Mouse (Mus musculus) layer of hippocampus, postnatal 10 days (tissue): ENCODE measurements around the gene Aurkb. TPM values are rescaled to one million over a fixed set of nuclear protein-coding genes. Genes with fewer than 3 reads are reported as not detected.

Experiments used
- DNase-seq, 2 experiments: peaks; one replicate each; pipeline ENCODE4 v3.0.0; 2021; ENCODE audit warnings: low spot score in 2 of 2
- total RNA-seq, 2 experiments: library from RNA; stranded (reverse); gene quantifications; 2 replicates each; pipeline ENCODE4 v1.2.3; 2021

Aurkb gene
- total RNA-seq, 2 experiments from 2014 or later = 5.3 to 6.0 TPM

- no peak for DNase-seq
Measured at GRCm38 (mm10) chr11:69078805-69079438, 33.5 kb downstream of the Aurkb start.

GRCm38 (mm10) chr11:69080102-69080854 lies 34.8 kb downstream of the Aurkb start:
- DNase-seq = no peak

DNA sequence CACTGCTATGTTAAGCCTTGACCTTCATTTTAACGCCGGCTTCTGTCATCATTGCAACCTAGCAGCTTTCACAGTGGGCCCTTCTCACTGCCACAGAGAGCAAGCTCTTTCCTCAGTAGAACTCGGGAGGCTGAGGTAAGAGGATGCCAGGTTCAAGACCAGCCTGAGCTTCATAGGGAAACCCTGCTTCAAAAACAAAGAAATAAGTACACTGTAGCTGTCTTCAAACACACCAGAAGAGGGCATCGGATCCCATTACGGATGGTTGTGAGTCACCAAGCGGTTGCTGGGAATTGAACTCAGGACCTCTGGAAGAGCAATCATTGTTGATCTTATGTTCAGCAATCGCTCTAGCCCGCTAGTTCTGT lies 35.4 kb downstream of the Aurkb start:
- DNase-seq = no peak

GRCm38 (mm10) chr11:69081613-69082012 lies 36.2 kb downstream of the Aurkb start:
- DNase-seq = no peak

DNA sequence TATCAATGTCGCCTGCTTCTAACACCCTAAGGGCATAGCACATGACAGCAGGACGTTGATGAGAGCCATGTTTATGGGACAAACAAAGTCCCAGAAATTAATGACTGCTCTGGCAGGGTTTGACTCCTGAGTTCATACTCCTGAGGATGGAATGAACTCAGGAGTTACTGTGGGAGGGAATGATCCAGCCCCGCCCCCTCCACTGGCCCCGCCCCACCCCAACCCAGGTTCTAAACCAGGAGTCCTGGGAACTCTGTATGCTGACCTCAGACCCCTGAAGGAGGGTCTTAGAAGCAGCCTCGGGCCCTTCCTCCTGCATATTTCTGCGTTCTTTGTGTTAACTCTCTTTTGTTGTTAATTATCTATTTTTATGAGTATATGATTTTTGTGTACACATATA lies 40.2 kb downstream of the Aurkb start:
- no peak for DNase-seq

DNA sequence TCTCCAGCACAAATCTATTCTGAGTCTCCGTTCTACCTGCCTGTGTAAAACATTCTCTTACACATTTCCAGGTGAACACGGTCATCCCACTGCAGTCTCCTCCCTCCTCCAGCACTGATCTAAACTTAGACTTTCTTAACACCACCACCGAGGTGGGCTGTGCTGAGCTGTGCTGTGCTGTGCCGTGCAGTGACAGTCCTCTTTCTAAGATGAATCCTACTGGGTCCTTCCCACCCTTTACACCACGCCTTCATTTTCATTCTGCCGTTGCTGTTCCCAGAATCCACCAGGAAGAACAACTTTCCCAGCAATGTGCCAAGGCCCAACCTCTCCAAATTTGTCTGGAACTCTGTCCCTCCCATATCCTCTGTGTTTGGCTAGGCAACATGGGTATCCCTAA lies 40.9 kb downstream of the Aurkb start:
- peak in 1 of 2 experiments; percentile 6 for DNase-seq

GRCm38 (mm10) chr11:69087082-69087481 lies 41.6 kb downstream of the Aurkb start:
- peak in 1 of 2 experiments; percentile 14 for DNase-seq

DNA sequence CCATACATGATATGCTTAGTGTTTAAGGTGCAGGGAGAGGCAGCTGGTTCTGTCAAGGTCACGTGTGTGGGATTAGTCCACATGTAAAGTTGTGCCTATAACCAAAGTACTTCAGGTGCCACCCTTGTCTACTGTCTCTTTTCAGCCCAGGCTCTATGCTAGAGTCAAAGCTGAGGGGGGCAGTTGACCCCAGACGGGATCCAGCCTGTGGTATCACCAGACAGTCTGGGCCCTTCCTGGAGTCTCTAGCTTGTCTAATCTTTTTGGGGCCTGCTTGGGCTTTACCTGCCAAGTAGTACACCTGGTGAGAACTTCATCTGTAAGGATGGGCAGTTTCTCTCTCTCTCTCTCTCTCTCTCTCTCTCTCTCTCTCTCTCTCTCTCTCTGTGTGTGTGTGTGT lies 42.1 kb downstream of the Aurkb start:
- peak in 1 of 2 experiments; percentile 10 for DNase-seq

DNA sequence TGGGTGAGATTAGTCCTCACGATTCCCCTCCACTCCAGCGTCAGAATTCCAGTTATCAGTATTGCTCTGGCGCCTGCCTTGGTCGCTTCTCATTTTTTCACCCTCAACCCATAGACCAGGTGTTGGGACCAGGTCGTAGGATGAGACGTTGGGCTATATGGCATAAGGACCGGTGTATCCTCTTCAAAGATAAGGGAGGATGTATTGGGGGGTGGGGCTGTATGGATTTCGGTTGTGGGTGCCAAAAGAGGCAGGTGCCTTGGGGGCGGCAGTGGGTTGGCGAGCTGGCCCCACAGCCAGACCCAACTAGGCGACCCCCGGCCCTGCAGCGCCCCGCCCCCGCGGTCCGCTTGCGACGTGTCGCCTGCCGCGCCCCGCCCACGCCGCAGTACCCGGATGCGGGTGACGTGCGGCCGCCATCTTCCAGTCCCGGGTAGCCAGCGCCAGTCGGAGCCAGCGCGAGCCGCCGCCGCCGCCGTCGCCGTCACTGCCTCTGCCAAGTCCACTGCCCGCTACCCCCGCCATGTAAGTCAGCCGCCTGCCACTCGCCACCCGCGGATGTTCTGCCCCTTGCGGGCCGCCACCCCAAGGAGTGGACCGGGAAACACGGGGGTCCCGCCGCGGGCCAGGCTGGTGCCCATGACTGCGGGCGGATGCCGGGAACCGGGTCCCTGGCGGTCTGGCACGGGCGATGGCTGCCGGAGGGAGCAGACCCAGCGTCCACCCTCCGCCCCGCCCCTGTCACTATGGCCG lies 42.8 kb downstream of the Aurkb start, which contains the start of gene Vamp2:
Gene Vamp2 (plus strand): TSS at position 388 of the 753 bp plus-strand sequence.
- DNase-seq = peak; percentile 94 to 96

DNA sequence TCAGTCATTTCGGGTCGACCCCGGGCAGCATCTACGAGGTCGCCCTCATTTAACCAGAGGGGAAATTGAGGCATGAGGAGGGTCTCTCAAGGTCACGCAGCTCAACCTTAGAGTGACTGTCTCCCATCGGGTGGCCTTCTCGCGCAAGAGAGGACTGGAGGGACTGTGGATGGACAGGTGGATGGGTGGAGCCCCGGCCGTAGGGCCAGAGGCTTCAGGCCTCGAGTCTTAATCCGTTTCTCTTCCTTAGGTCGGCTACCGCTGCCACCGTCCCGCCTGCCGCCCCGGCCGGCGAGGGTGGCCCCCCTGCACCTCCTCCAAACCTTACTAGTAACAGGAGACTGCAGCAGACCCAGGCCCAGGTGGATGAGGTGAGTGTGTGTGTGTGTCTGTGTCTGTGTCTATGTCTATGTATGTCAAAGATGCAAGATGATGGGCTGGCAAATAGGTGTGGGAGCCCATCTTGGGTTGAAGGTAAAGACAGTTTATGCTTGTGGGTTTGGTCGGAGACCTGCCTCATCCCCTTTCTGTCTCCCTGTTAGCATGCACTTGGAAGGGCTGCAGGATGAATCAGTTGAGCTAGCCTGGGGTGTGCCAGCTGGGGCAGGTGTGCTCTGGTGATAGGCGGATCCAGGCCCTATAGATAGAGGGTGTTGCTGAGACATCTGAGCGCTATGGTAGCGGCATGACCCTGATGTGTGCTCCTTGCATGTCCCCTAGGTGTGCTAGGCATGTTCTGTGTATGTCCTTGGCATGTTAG lies 43.6 kb downstream of the Aurkb start:
- DNase-seq = peak in 1 of 2 experiments; percentile 41

- DNase-seq = peak; percentile 12 to 31
Measured at GRCm38 (mm10) chr11:69089616-69090290, 44.3 kb downstream of the Aurkb start.

- DNase-seq = peak in 1 of 2 experiments; percentile 39
Measured at GRCm38 (mm10) chr11:69090367-69090766, 44.9 kb downstream of the Aurkb start.

GRCm38 (mm10) chr11:69091566-69092385 lies 46.3 kb downstream of the Aurkb start:
- no peak for DNase-seq

- DNase-seq = peak; percentile 86 to 87
Measured at GRCm38 (mm10) chr11:69092386-69092751, 46.9 kb downstream of the Aurkb start.

DNA sequence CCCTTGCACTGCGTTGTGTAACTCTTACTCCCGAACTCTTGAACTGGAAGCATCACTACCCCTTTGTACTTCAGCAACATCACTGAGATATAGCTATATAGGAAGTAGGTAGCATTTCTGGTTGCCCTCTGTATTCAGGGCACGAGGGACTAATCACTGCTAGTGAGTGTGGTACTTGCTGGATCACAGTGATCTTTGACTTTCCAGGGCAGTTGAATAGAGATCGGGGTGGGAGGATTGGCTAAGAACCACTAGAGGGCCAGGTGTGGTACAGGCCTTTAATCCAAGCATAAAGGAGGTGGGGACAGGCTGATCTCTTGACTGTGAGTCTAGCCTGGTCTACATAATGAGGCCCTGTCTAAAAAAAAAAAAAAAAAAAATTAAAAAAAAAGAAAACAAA lies 47.4 kb downstream of the Aurkb start:
- no peak for DNase-seq

DNA sequence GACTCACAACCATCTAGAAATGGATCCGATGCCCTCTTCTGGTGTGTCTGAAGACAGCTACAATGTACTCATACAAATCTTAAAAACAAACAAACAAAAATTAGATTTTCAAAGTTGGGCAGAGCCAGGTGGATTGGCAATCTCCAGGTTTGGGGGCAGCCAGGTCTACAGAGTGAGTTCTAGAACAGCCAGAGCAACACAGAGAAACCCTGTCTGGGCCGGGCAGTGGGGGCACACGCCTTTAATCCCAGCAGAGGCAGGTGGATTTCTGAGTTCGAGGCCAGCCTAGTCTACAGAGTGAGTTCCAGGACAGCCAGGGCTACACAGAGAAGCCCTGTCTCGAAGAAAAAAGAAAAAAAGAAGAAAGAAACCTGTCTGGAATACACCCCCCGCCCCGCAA lies 48.4 kb downstream of the Aurkb start:
- DNase-seq = peak; percentile 10 to 22

DNA sequence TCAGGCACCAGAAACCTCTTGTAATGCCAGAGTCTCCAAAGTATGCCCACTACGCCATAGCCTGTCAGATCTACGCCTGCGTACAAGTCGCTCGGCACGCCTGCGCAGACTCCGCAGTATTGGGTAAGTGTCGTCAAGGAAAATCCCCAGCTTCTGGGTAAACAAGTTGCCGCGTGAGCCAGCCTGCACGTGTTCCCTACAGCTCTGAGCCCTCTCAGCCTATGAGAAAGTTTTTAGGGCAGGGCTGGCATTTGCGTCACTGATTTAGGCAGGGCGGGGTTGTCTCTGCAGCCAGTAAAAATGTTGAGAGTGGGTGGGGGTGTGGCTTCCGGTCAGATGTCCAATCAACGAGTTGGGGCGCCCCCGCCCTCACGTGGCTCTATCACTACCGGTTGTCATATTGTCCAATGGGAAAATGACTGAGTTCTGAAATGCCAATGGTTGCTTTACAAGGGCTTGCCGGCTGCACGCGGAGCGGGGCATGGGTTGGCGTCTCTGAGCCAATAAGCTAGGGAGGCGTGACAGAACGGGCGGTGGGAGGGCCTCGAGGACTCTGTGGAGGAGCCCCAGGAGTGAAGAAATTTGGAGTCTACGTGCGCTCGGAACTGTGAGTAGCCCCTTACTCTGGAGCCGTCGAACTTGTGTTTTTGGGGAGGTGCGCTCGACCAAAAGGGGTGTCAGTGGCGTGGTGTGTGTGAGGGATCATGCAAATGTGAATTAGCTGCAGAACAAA lies 49.4 kb downstream of the Aurkb start, which contains the start of gene Per1:
Gene Per1 (plus strand): TSS at position 521 of the 733 bp plus-strand sequence.
- peak; percentile 97 for DNase-seq

DNA sequence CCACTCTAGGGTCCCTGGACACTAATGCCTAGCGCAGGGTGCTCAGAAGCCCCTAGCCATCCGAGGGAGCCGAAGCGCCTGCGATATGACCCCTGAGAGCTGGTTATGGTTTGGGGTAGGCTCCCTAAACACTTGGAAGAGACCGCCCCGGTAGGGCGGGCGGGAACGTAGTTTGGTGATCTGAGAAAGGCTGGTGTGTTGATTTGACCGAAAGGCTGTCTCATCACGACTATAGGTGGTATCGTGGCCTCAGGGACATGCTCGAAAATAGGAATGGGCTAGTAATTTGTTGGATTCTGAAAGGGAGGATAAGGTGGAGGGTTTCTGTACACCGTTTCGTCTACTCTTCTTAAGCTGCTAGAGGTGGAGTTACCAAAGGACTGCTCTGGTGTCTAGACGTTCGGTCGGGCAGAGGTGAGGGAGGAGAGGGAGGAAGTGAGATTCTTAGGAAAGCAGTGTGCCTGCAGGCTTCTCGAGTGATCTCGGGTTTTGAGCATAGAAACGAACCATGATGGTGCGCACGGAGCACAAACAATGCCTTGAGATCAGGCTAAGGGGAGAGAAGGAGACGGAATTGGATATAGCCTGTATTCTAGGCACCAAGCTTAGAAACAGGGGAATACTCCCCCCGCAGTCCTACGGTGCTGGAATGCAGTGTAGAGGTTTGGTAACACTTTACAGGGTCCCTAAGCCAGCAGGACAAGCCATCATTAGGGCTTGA lies 50.2 kb downstream of the Aurkb start:
- DNase-seq = peak; percentile 35 to 39
